Mouse (Mus musculus): ENCODE measurements around the gene Entpd1.
A peak's percentile ranks its signal among the peaks of the same experiment; 100 is the strongest.
"Not testable (repeated sequence)": the region's sequence is repeated elsewhere in the genome, so short reads cannot be mapped to it uniquely, and the experiment has no call there.

The Entpd1 gene

GRCm38 (mm10) chr19:40611830-40612506 is at the start of gene Entpd1, which contains the start of gene Tctn3:
Gene Entpd1, plus strand, starts transcription at chr19:40612366.
Gene Tctn3, minus strand, starts transcription at chr19:40612233.
- peak; percentile 92 to 95 for DNase-seq (ENCODE audit: low read depth in 2 of 2, low spot score in 2 of 2)

- DNase-seq (ENCODE audit: low read depth in 2 of 2, low spot score in 2 of 2) = no peak
Observed at GRCm38 (mm10) chr19:40563880-40564645, 48.1 kb upstream of the Entpd1 start.

GRCm38 (mm10) chr19:40567616-40568015 is 44.5 kb upstream of the Entpd1 start:
- no peak for DNase-seq (ENCODE audit: low read depth in 2 of 2, low spot score in 2 of 2)

- no peak for DNase-seq (ENCODE audit: low read depth in 2 of 2, low spot score in 2 of 2)
Observed at GRCm38 (mm10) chr19:40570726-40571125, 41.4 kb upstream of the Entpd1 start.

GRCm38 (mm10) chr19:40575438-40575837 is 36.7 kb upstream of the Entpd1 start:
- DNase-seq (ENCODE audit: low read depth in 2 of 2, low spot score in 2 of 2) = no peak

- no peak for DNase-seq (ENCODE audit: low read depth in 2 of 2, low spot score in 2 of 2)
Observed at GRCm38 (mm10) chr19:40580902-40581301, 31.3 kb upstream of the Entpd1 start.

GRCm38 (mm10) chr19:40581662-40582061 is 30.5 kb upstream of the Entpd1 start:
- DNase-seq (ENCODE audit: low read depth in 2 of 2, low spot score in 2 of 2) = no peak

GRCm38 (mm10) chr19:40586908-40587307 is 25.3 kb upstream of the Entpd1 start:
- DNase-seq (ENCODE audit: low read depth in 2 of 2, low spot score in 2 of 2) = no peak

- no peak for DNase-seq (ENCODE audit: low read depth in 2 of 2, low spot score in 2 of 2)
Observed at GRCm38 (mm10) chr19:40587491-40588292, 24.5 kb upstream of the Entpd1 start.

GRCm38 (mm10) chr19:40588293-40588654 is 23.9 kb upstream of the Entpd1 start, which contains the start of gene Aldh18a1:
Gene Aldh18a1, minus strand, starts transcription at chr19:40588463.
- DNase-seq (ENCODE audit: low read depth in 2 of 2, low spot score in 2 of 2) = peak; percentile 93 to 96

GRCm38 (mm10) chr19:40588847-40589529 is 23.2 kb upstream of the Entpd1 start:
- DNase-seq (ENCODE audit: low read depth in 2 of 2, low spot score in 2 of 2) = peak; percentile 86 to 94

GRCm38 (mm10) chr19:40589530-40589880 is 22.7 kb upstream of the Entpd1 start:
- DNase-seq (ENCODE audit: low read depth in 2 of 2, low spot score in 2 of 2) = no peak

- DNase-seq (ENCODE audit: low read depth in 2 of 2, low spot score in 2 of 2) = no peak
Observed at GRCm38 (mm10) chr19:40595231-40595630, 16.9 kb upstream of the Entpd1 start.

- DNase-seq (ENCODE audit: low read depth in 2 of 2, low spot score in 2 of 2) = no peak
Observed at GRCm38 (mm10) chr19:40595831-40596230, 16.3 kb upstream of the Entpd1 start.

GRCm38 (mm10) chr19:40600846-40601245 is 11.3 kb upstream of the Entpd1 start:
- not testable (repeated sequence) for DNase-seq (ENCODE audit: low read depth in 2 of 2, low spot score in 2 of 2)

- no peak for DNase-seq (ENCODE audit: low read depth in 2 of 2, low spot score in 2 of 2)
Observed at GRCm38 (mm10) chr19:40601870-40602269, 10.3 kb upstream of the Entpd1 start.

GRCm38 (mm10) chr19:40605189-40605588 is 7.0 kb upstream of the Entpd1 start:
- DNase-seq (ENCODE audit: low read depth in 2 of 2, low spot score in 2 of 2) = no peak

GRCm38 (mm10) chr19:40607676-40608075 is 4.5 kb upstream of the Entpd1 start:
- DNase-seq (ENCODE audit: low read depth in 2 of 2, low spot score in 2 of 2) = no peak

GRCm38 (mm10) chr19:40614811-40615210 is 2.6 kb downstream of the Entpd1 start:
- DNase-seq (ENCODE audit: low read depth in 2 of 2, low spot score in 2 of 2) = no peak

- DNase-seq (ENCODE audit: low read depth in 2 of 2, low spot score in 2 of 2) = no peak
Observed at GRCm38 (mm10) chr19:40616021-40616420, 3.9 kb downstream of the Entpd1 start.

GRCm38 (mm10) chr19:40621616-40622015 is 9.4 kb downstream of the Entpd1 start:
- DNase-seq (ENCODE audit: low read depth in 2 of 2, low spot score in 2 of 2) = not testable (repeated sequence)
